ENCODE assay signal across 15 mouse cellular contexts in genomic region chr7:132026671-132027070, GRCm38 (mm10).
"Had no signal": no experiment of that assay in that cellular context is flagged by ENCODE, and none has a peak within 500 bp of the region (broad histone marks: within the 10 kb centered on the region; RNA-seq: fewer than 3 reads in every experiment).

No protein-coding gene starts in this region.

- DNase-seq: liver, postnatal 0 days; lung, adult 2 months; lung, postnatal 14 days; lung, postnatal 4 days; retina, postnatal 1 day; right cerebral cortex, adult 18-20 months; right cerebral cortex, postnatal 25 days; right cerebral cortex, postnatal 4 days; spleen, adult 18-20 months; thymus, adult 18-20 months; thymus, postnatal 14 days; thymus, postnatal 36 days had no signal

- ATAC-seq: liver, postnatal 0 days; lung, postnatal 0 days; midbrain, embryonic 13.5 days; midbrain, embryonic 16.5 days had no signal
